Mouse (Mus musculus): ENCODE data around the gene Efna1. TPM values are rescaled to one million over a fixed set of nuclear protein-coding genes. Genes with fewer than 3 reads are reported as not detected.

Gene Efna1
- polyA plus RNA-seq, 1 experiment: 54.1 TPM

DNA sequence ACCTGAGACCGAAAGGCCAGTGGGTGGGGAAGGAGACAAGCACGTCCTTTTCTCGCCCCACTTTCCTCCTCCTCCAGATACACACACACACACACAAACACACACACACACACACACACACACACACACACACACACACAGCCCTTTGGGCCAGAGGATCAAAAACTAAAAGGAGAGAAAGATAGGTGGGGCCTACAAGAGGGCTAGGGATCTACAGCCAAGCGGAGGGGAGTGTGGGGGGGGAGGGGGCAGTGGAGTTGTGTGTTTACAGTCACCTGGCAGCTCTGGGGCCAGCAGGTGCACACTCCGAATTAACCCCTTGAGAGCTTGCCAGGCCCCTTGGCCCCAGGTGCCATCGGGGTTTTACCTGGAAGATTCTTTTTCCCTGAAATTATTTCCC, 48.3 kb downstream of the Efna1 start:
- no peak for DNase-seq
- H3K36me3 ChIP-seq (ENCODE audit: control insufficient read depth, insufficient read depth, low read length): no peaks in the 10 kb centered on the region
- 0 out of 2 replicates have a peak overlapping the region, but pooled peaks have one; percentile 40 for H3K27ac ChIP-seq (ENCODE audit: insufficient read depth, low read depth, low read length)
- peaks cover 5% of the 10 kb centered on the region; the same call in 1 of the 2 replicates for H3K4me1 ChIP-seq (ENCODE audit: control insufficient read depth, insufficient read depth, low read length)
- H3K4me3 ChIP-seq (ENCODE audit: insufficient read depth, low read depth, low read length): no peak overlapping the region
- H3K27me3 ChIP-seq (replicated peaks; ENCODE audit: control insufficient read depth, insufficient read depth, low read length): no peaks in the 10 kb centered on the region
- 67% methylated on average over 6 of the region's 6 CpGs for WGBS
- no peak for TF ChIP-seq POLR2A (IDR thresholded peaks at IDR 0.05; ENCODE audit: low read depth, low read length)
- TF ChIP-seq CTCF (conservative IDR thresholded peaks at IDR 0.05; ENCODE audit: insufficient read depth, insufficient read length, low read depth, low read length): no peak

DNA sequence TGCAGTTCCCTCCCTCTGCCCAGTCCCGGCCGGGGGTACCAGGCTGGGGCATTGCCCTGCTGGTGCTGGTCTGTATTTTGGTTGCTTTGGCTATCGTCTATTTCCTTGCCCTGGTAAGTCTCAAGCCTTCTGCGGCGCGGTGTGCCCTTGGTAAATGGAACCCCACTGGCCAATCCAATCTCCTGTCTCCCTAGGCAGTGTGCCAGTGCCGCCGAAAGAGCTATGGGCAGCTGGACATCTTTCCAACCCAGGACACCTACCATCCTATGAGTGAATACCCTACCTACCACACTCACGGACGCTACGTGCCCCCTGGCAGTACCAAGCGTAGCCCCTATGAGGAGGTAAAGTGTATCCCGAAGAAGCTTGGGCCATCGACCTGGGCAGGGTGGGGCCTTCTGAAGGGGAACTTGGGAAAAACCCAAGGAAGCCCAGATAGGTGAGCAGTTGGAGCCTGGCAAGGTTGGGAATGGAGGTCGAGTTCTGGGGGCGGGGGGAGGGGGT, 49.1 kb downstream of the Efna1 start:
- no peak overlapping the region for H3K27ac ChIP-seq (ENCODE audit: insufficient read depth, low read depth, low read length)
- no peaks in the 10 kb centered on the region for H3K27me3 ChIP-seq (replicated peaks; ENCODE audit: control insufficient read depth, insufficient read depth, low read length)
- no peak for DNase-seq
- H3K4me1 ChIP-seq (ENCODE audit: control insufficient read depth, insufficient read depth, low read length): peaks cover 9% of the 10 kb centered on the region; the same call in 1 of the 2 replicates
- peak overlapping the region; percentile 9; the same call in 1 of the 2 replicates for H3K4me3 ChIP-seq (ENCODE audit: insufficient read depth, low read depth, low read length)
- WGBS: 72% methylated on average over 16 of the region's 16 CpGs
- no peaks in the 10 kb centered on the region for H3K36me3 ChIP-seq (ENCODE audit: control insufficient read depth, insufficient read depth, low read length)
- TF ChIP-seq POLR2A (IDR thresholded peaks at IDR 0.05; ENCODE audit: low read depth, low read length) (no peak), CTCF (conservative IDR thresholded peaks at IDR 0.05; ENCODE audit: insufficient read depth, insufficient read length, low read depth, low read length) (no peak)

DNA sequence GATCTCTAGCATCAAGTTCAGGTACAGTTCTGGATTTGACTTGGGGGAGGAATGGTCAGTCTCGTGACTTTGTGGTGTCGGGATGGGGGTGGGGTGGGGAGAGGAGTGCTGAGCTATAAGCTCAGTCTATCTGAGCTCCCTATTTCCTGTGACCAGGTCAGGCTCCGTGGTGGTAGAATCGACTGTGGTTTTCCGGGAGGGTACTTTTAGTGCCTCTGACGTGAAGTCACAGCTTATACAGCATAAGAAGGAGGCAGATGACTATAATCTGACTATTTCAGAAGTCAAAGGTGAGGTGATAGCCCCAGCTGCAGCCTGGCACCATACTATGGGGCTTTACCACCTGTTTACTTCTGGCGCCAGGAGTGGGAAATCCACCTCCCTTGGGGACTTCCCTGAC, 49.6 kb downstream of the Efna1 start:
- TF ChIP-seq POLR2A (IDR thresholded peaks at IDR 0.05; ENCODE audit: low read depth, low read length) (no peak), CTCF (conservative IDR thresholded peaks at IDR 0.05; ENCODE audit: insufficient read depth, insufficient read length, low read depth, low read length) (no peak)
- no peak for DNase-seq
- Histone ChIP-seq H3K27ac (ENCODE audit: insufficient read depth, low read depth, low read length) (no peak overlapping the region), H3K4me1 (ENCODE audit: control insufficient read depth, insufficient read depth, low read length) (peaks cover 9% of the 10 kb centered on the region; the same call in 1 of the 2 replicates), H3K27me3 (replicated peaks; ENCODE audit: control insufficient read depth, insufficient read depth, low read length) (no peaks in the 10 kb centered on the region), H3K36me3 (ENCODE audit: control insufficient read depth, insufficient read depth, low read length) (no peaks in the 10 kb centered on the region), H3K4me3 (ENCODE audit: insufficient read depth, low read depth, low read length) (peak overlapping the region; percentile 9; the same call in 1 of the 2 replicates)
- 55% methylated on average over 7 of the region's 7 CpGs for WGBS

DNA sequence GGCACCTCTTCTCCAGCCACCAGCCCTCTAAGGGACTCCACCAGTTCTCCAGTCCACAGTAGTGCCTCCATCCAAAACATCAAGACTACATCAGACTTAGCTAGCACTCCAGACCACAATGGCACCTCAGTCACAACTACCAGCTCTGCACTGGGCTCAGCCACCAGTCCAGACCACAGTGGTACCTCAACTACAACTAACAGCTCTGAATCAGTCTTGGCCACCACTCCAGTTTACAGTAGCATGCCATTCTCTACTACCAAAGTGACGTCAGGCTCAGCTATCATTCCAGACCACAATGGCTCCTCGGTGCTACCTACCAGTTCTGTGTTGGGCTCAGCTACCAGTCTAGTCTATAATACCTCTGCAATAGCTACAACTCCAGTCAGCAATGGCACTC, 50.4 kb downstream of the Efna1 start:
- DNase-seq: no peak
- H3K36me3 ChIP-seq (ENCODE audit: control insufficient read depth, insufficient read depth, low read length): no peaks in the 10 kb centered on the region
- H3K27me3 ChIP-seq (replicated peaks; ENCODE audit: control insufficient read depth, insufficient read depth, low read length): no peaks in the 10 kb centered on the region
- H3K27ac ChIP-seq (ENCODE audit: insufficient read depth, low read depth, low read length): no peak overlapping the region
- H3K4me3 ChIP-seq (ENCODE audit: insufficient read depth, low read depth, low read length): no peak overlapping the region
- TF ChIP-seq CTCF (conservative IDR thresholded peaks at IDR 0.05; ENCODE audit: insufficient read depth, insufficient read length, low read depth, low read length) (no peak), POLR2A (IDR thresholded peaks at IDR 0.05; ENCODE audit: low read depth, low read length) (no peak)
- peaks cover 9% of the 10 kb centered on the region; the same call in 1 of the 2 replicates for H3K4me1 ChIP-seq (ENCODE audit: control insufficient read depth, insufficient read depth, low read length)
- WGBS: 88% methylated on average over 2 of the region's 2 CpGs

DNA sequence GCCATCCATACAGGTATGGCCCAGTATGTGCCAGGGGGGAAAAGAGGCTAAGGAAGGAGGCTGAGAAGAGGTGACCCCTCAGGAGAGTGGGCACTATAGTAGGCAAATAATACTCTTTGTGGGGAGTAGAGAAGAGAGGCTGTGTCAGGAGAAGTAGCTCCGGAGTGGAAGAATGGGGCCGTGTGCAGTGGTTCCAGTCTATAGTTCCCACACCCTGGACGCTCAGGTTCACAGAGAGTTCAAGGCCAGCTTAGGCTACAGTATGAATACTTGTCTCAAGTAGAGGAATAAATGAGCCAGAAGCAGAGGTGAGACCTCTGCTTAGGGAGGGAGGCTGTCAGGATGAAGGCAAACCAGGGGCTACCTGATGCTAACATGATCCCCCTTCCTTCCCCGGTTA, 51.7 kb downstream of the Efna1 start:
- TF ChIP-seq POLR2A (IDR thresholded peaks at IDR 0.05; ENCODE audit: low read depth, low read length): no peak
- TF ChIP-seq CTCF (conservative IDR thresholded peaks at IDR 0.05; ENCODE audit: insufficient read depth, insufficient read length, low read depth, low read length): no peak
- H3K27me3 ChIP-seq (replicated peaks; ENCODE audit: control insufficient read depth, insufficient read depth, low read length): no peaks in the 10 kb centered on the region
- H3K4me3 ChIP-seq (ENCODE audit: insufficient read depth, low read depth, low read length): peak overlapping the region; percentile 73; the same call in 1 of the 2 replicates
- peak overlapping the region; percentile 61 for H3K27ac ChIP-seq (ENCODE audit: insufficient read depth, low read depth, low read length)
- 59% methylated on average over 4 of the region's 4 CpGs for WGBS
- DNase-seq: no peak
- peaks cover 9% of the 10 kb centered on the region; the same call in 1 of the 2 replicates for H3K4me1 ChIP-seq (ENCODE audit: control insufficient read depth, insufficient read depth, low read length)
- no peaks in the 10 kb centered on the region for H3K36me3 ChIP-seq (ENCODE audit: control insufficient read depth, insufficient read depth, low read length)

DNA sequence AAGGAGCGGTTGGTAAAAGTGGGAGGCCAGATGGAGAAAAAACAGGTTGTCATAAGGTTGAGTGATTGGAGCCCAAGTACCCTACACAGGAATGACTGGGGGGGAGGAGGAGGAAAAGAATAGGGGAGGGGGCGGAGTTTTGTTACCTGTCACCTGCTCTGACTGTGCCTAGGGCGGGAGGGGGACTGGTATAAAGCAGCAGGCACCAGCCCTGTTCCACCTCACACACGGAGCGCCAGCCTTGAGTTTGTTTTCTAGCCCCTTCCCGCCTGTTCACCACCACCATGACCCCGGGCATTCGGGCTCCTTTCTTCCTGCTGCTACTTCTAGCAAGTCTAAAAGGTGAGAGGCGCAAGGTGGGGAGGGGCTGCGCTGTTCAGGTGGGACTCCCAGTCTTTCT, 52.1 kb downstream of the Efna1 start, which contains the start of gene Muc1:
Gene Muc1 (plus strand): TSS at position 222 of the 400 bp plus-strand sequence.
- TF ChIP-seq POLR2A (IDR thresholded peaks at IDR 0.05; ENCODE audit: low read depth, low read length) (peak; percentile 57), CTCF (conservative IDR thresholded peaks at IDR 0.05; ENCODE audit: insufficient read depth, insufficient read length, low read depth, low read length) (no peak)
- peaks cover 9% of the 10 kb centered on the region; the same call in 1 of the 2 replicates for H3K4me1 ChIP-seq (ENCODE audit: control insufficient read depth, insufficient read depth, low read length)

DNA sequence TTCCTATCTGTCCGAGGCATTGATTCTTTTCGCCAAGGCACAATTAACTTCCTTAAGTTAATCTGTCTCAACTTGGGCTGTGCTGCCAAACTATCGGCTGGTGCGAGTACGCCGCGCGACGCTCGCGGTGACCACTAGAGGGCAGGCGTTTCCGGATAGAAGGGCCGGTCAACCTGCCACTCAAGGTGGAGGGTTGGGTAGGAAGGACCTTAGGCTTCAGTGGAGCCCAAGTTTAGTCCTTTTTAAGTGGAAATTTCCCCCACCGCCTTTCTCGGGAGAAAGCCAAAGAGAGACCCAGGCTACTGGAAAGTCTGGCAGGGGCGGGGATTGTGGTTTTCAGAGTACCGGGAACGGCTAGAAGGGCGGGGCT, 52.8 kb downstream of the Efna1 start:
- under 1% methylated on average over 20 of the region's 20 CpGs for WGBS

More for the DNA sequence above, 52.1 kb downstream of the Efna1 start, which contains the start of gene Muc1:
- peak within 1 kb of the TSS; percentile 73 for H3K4me3 ChIP-seq (ENCODE audit: insufficient read depth, low read depth, low read length)
- no peaks in the 10 kb centered on the region for H3K27me3 ChIP-seq (replicated peaks; ENCODE audit: control insufficient read depth, insufficient read depth, low read length)
- no peaks in the 10 kb centered on the region for H3K36me3 ChIP-seq (ENCODE audit: control insufficient read depth, insufficient read depth, low read length)
- WGBS: 39% methylated on average over 10 of the region's 10 CpGs
- H3K27ac ChIP-seq (ENCODE audit: insufficient read depth, low read depth, low read length): peak within 1 kb of the TSS; percentile 95
- peak; percentile 49 for DNase-seq

More for the DNA sequence above, 52.8 kb downstream of the Efna1 start:
- no peak for TF ChIP-seq POLR2A (IDR thresholded peaks at IDR 0.05; ENCODE audit: low read depth, low read length)
- TF ChIP-seq CTCF (conservative IDR thresholded peaks at IDR 0.05; ENCODE audit: insufficient read depth, insufficient read length, low read depth, low read length): peak; percentile 95
- H3K36me3 ChIP-seq (ENCODE audit: control insufficient read depth, insufficient read depth, low read length): no peaks in the 10 kb centered on the region
- DNase-seq: peak; percentile 95
- H3K4me3 ChIP-seq (ENCODE audit: insufficient read depth, low read depth, low read length): peak overlapping the region; percentile 73
- no peaks in the 10 kb centered on the region for H3K27me3 ChIP-seq (replicated peaks; ENCODE audit: control insufficient read depth, insufficient read depth, low read length)
- peaks cover 9% of the 10 kb centered on the region; the same call in 1 of the 2 replicates for H3K4me1 ChIP-seq (ENCODE audit: control insufficient read depth, insufficient read depth, low read length)
- peak overlapping the region; percentile 95 for H3K27ac ChIP-seq (ENCODE audit: insufficient read depth, low read depth, low read length)
